Mouse (Mus musculus) cerebellum, postnatal 25 days (tissue): ENCODE results near the gene Cacna1d.
A peak's percentile ranks its signal among the peaks of the same experiment; 100 is the strongest.

ENCODE experiments used
- DNase-seq, 2 experiments: peaks; one replicate each; pipeline ENCODE4 v3.0.0; 2021; ENCODE audit warnings: mixed read lengths in 2 of 2

Cacna1d gene

DNA sequence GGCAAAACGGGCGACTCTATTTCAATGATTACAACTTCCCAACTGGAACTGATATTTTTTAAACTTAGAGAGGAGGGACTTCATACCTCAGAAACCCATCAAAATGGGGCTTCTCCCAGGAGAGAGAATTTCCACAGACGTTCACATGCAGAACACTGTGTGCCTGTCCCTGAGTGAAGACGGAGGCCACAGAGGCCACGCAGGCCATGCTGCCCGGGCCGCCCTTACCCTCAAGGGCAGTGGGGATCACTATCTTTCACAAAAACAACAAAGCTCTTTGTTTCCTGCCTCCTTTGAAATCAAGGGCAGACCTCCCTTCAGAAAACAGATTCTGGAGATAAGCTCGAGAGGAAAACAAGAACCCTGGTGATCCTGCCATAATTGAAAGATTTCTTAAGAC lies 164.2 kb downstream of the Cacna1d start:
- DNase-seq: no peak

DNA sequence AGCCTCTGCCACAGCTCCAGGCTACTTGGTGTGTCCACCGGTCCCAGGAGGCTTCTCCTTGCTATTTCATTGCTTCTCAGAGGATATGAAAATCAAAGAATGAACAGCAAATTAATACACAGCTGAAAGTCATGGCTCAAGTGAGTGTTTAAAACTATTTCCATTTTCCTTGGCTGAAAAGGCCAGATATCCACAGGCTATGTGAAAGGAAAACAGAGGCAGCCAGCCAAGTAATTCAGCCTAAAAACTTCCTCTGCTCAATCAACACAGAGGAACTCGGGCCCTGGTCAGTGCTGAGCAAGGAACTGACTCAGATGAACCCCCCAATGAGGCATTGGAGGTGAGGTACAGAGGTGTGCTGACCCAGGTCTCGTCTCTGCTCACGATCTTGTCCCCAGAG lies 165.0 kb downstream of the Cacna1d start:
- DNase-seq: no peak

DNA sequence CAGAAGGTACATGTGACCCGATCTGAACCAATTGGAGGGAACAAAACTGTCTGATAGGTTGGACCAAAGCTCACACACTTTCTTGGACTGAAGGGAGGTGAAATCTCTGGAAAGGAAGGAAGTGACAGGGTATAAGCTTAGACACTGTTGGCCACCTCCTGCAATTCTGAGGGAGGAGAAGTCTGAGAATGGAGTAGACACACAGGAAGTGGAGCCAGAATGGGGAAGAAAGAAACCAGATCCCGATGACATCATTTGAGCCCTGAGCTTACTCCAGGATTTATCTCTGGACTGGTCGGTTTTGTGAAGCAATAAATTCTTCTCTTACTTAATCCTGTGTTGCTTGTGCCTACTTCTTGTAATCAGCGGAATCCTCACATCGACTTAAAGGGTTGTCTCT lies 166.3 kb downstream of the Cacna1d start:
- no peak for DNase-seq

DNA sequence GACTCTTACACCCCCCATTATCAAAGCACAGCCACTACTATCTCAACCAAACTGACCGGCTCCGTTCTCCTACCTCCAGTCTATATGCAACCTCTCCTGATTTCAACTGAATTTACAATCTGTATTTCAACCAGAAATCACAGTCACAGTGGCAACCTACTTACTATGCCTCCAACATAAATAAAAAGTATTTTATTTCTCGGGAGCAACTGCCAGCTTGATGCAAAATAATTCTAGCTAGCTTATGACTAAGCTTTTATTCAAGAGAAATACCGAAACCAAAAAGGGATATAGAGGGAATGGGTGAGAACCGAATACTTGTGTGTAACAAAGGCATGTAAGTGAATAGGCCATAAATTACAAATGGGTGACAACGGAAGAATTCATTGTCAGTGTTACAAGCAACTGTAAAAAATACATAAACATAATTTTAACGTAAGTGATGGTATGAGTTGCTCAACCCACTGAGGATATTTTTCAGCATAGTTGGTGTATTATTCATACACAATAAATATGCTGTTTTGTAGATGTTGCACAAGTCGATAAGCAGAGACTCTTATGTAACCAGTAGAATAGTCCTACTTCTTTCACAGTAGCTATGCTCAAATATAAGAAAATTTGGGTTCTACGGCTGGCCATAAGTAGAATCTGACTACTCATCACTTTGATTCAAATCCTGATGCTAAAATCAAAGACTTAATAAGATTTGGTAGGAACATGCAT lies 172.4 kb downstream of the Cacna1d start:
- DNase-seq: no peak

DNA sequence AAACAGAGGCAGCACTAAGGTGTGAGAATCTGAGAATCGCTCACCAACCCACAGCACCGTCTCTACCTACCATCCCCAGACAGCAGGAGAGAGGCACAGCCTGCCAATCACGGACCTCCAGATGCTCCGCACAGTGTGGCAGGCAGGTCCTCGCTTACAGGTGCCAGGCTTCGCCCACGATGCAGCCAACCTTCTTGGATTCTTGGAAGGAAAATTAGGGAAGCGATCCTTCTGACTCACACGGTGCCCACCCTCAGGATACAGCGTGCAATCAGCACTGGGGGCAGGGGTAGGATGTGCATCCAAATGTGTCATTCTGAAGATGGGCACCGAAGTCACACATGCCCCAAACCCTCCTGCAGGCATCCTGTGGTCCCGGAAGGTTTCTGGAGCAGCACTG lies 173.0 kb downstream of the Cacna1d start:
- DNase-seq: peak; percentile 78 to 80

DNA sequence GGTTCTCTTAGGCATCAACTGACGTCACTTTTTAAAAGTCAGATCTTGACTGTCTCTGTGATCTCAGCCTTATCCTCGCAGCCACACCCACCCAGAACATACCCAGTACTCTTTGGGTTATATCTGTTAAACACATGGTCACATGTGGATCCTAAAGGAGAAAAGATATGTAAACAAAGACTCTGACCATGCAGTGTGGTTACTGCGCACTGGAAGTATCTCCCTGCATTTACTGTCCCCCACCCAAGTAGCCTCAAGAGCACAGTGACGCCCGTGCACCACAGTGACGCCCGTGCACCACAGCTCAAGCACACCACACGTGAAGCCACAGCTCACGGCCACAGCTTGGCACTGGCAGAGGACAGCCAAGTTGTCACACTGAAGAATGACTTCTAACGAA lies 173.6 kb downstream of the Cacna1d start:
- no peak for DNase-seq

DNA sequence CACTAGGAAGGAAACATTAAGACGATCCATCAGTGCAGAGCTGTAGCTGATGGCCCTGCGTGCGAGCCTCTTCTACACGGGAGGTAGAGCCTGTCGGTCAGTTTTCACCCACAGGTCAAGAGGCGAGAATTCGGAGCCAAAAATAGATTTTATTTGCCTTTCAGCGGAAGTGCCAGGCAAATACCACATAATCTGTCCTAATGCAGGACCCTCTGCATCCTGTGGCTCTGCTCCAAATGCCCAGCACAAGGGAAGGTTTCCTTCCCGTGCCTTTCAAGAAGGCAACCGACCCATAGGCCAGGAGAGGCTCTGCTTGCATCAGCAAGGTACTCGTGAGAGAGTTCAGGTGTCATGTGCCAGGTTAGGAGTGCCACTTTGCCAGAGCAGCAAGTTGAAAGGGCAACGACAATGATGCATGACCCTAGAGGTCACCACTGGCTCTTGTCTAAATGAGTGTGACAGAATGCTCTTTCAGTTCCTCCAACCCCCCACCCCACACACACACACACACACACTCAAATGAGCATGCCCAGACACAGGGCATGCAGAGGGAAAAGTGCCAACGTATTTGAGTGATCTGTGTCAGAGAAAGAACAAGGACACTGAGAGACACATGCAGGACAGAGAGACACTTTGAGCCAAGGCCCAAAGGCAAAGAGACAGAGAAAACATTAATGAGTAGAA lies 179.9 kb downstream of the Cacna1d start:
- DNase-seq: no peak

DNA sequence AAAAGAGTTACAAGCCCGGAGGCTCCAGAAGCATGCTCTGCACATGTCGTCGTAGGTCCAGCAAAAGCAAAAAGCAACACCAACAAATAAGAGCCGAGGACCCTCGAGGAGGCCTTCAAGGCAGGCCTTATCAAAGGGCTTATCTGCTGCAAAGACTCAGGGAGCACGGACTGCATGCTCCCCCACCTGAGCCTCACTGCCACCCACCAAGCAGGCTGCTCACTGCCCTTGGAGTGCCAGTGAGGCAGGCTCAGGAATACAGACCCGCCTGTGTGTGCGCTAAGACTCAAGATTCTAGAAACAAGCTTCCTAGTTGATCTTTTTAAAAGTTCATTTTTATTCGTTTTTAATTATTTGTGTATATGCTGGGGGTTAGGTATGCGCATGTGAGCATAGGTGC lies 181.0 kb downstream of the Cacna1d start:
- DNase-seq: no peak

DNA sequence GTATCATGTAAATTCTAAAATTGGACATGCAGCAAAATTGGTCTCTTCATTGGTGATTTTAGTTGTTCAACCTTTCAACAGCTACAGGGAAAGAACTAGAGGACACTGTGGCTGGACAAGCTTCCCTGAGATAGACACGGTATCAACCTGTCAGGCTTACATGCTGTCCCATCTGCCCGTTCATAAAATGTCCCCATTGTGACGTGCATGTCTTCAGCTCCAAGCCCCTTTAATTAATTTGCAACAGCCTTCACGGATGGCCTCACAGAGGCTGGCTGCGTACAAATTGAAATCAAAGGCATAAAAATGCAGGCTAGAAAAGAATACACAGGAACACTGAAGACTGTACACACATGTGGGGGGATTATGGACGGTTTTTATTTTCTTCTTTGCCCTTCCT lies 185.0 kb downstream of the Cacna1d start:
- DNase-seq: no peak

DNA sequence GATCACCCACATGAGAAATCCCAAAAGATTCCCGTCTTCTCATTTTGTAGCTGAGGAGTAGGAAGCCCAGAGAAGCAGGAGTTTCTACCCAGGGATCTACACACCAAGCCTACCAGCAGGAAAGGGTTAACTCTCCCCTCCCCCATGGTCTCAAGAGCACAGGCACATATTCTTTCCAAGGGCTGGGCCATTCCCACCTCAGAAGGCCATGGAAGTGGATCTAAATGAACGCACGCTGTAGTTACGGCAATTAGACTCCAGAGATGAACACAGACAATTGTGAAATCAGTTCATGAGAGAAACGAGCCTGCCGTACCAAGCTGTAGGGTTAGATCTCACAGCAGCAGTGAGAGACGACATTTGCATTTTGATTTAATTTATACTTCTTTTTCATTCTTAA lies 191.3 kb downstream of the Cacna1d start:
- DNase-seq: no peak

DNA sequence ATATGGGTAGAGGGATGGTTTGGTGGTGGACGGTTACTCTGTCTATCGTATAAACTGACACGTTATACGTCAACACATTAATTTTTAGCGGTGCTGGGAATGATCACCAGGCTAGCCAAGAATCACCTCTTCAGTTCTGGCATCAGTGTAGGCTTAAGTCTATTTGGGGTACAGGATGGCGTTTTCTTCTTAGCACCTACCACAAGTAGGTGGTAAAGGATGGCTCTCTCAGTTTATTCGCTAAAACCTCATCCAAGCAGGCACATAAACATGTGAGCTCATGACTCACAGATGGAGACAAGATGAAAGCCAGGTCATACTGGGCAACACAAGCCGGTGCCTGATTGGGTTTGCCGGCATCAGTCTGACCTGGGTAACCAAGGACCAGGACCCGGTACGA lies 193.8 kb downstream of the Cacna1d start:
- peak in 1 of 2 experiments; percentile 44 for DNase-seq

DNA sequence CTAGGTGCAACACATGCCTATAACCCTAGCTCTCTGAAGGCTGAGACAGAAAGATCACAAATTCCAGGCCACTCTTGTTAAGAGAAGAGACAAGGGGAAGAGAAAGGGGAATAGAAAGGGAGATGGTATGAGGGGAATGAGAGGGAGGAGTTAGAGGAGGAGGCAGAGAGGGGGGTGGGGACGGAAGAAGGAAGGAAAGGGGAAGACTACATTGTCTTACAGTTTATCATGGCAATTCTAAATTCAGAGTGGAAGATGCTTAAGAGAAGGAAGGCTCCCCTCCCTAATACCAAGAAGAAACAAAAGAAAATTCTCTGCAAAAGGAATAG lies 199.2 kb downstream of the Cacna1d start:
- DNase-seq: no peak

DNA sequence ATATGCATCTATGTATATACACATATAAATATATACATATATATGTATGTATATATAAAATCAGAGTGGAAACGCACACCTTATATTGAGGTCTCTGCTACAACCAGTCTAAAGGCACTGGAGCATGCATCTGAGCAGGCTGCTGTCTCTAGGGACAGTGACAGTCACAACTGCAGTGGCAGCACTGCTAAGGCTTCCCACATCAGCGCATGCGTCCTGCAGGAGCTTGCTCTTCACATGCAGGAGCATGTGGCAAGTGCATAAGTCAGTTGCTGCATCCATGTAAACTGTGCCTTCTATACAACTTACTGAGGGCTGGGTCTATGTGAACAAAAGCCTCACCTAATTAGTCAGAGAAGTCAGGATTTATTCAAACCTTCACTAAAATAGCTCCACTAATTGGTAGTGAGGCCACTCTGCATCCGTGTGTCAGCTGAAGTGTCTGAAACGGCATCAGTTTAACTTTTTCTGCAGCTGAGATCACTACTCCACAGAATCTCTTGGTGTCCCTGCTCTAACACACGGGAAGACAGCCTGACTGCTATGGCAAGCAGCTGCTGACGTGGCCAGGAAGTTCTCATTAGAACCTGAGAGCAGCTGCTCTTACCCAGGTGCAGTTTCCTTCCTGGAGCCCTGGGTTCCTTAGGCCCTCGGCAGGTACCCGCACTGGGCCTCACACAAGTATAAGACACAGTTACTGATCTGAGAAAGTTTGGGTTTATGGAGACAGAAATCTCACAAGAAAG lies 199.7 kb downstream of the Cacna1d start:
- DNase-seq: no peak

DNA sequence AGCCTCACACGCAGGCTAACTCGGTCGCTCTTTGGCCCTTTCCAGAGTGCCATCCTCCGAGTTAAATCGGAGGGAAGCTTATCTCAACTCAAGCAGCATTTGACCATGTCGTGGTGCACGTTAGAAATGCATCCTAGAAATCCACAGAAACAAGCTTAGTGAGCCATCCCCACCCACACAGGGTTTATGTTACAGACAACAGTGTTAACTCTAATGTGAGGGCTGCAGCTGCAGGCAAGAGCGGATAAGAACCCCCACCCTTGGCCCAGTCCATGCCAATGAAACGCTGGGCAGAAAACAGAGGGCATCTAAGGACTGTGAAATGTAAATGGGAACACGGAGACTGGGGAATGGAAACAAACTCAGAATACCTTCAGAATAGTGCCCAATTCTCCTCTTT lies 206.8 kb downstream of the Cacna1d start:
- peak in 1 of 2 experiments; percentile 36 for DNase-seq

DNA sequence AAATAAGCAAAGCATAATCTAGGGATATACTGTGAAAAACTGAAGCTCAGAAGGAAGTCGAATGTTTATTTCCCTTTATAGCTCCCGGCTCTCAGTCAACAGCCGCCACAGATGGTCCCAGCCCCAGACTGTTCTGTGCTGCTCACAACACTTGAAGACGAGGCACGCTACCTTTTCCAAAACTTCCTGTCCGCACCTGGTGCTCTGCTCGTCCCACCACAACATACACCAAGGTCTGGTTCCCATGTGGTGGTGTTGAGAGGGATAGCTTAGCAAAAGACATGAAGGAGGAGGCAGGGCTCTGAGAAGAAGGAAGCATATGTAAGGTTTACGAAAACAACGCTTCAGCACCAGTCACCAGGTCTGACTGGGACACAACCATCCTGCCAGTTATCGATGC lies 207.2 kb downstream of the Cacna1d start:
- peak; percentile 49 to 53 for DNase-seq

DNA sequence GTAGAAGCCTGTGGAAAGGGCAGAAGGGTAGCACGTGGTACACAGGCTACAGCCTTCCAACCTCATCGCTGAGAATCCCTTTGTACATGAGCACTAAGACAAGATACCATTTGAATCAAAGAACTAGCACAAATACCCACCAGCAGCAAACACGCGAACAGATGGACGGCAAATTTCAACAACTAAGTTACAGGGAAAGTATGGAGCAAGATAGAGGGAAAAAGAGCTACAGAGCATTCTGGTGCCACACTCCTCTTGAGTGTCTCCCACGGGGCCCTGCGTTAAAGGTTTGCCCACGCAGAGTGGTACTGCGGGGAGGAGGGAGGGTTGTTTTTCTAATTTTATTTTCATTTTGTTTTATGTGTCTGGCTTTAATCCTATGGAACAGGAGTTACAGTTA lies 215.7 kb downstream of the Cacna1d start:
- DNase-seq: no peak

DNA sequence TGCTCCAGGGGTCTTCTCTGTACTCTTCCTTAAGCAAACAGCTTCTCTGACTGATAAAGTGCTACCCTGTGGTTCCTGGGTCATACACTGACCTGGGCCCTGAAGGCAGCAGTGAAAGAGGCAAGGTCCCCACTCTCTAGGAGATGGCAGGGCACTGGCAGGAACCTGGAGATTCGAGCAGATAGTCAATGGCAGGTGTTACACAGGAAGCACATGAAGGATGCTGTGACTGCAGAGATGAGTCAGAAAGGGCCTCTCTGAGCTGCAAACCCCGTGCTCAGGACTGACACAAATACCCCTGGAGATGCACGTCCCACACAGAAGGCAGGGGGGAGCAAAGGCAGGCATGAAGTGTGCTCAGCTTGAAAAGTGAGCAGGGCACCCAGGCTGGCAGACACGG lies 218.3 kb downstream of the Cacna1d start:
- no peak for DNase-seq

DNA sequence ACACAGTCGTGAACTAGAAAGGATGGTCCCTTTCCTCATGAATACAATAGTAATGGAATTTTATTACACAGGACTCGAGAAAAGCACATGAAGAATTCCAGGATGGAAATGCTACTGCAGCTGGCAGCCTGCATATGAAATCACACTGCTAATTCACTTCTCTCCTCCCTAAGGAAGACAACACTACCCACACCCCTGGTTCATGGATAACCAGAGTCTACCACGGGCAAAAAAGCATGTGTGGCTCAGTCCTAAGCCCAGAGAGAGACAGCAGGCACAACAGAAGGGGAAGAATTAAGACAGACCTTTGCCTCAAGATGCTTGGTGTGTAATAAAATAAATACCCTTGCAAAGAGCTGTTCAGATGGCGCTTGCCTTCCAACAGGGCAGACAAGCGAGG lies 218.7 kb downstream of the Cacna1d start:
- no peak for DNase-seq

DNA sequence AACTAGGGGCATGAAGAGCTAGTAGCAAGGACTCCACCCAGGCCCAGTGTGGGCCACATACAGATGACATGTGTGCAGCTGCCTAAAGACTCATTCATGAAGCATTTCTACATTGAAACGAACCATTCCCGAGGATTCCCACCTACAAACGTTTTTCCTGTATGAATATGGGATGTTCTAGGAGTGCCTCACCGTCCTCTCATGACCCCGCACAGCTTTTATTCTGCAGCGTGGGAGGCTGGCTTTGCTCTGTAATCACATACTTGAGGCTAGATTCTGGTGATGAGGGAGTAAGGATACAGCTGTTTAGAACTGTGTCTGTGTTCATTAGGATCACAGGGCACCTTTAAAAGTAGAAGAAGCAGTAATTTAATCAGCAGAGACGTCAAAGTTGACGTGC lies 219.4 kb downstream of the Cacna1d start:
- DNase-seq: no peak

DNA sequence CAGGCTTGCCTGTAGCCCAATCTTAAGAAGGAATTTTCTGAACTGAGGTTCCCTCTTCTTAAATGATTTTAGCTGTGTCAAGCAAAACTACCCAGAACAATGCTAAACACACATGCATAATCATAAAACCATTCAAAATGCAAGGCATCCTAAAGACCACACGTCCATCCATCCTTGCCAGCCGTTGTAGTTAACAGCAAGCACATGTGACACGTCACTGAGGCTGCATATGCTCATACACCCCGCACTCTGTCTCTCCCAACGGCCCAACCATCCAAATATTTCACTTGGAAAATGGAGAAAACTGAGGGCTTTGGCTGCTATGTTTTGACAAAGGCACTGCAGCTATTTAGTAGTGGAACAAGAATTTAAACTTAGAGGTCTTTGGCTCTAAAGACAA lies 220.9 kb downstream of the Cacna1d start:
- no peak for DNase-seq

DNA sequence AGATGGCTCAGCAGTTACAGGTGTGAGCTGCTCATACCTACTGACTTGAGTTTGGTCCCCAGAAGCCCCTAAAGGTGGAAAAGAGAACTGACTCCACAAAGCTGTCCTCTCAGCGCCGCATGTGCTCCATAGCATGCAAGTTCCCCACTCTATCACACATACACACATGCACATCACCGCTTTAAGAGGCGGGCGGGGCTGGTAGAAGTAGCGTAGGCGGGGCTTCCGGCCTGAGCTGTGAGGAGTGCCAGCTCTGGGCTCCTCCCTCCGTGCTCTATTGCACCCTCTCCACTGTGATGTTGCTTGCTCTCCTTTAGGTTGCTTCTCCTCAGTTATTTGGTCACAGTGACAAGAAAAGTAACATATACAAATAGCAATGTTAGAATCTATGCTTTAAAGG lies 225.5 kb downstream of the Cacna1d start:
- no peak for DNase-seq

DNA sequence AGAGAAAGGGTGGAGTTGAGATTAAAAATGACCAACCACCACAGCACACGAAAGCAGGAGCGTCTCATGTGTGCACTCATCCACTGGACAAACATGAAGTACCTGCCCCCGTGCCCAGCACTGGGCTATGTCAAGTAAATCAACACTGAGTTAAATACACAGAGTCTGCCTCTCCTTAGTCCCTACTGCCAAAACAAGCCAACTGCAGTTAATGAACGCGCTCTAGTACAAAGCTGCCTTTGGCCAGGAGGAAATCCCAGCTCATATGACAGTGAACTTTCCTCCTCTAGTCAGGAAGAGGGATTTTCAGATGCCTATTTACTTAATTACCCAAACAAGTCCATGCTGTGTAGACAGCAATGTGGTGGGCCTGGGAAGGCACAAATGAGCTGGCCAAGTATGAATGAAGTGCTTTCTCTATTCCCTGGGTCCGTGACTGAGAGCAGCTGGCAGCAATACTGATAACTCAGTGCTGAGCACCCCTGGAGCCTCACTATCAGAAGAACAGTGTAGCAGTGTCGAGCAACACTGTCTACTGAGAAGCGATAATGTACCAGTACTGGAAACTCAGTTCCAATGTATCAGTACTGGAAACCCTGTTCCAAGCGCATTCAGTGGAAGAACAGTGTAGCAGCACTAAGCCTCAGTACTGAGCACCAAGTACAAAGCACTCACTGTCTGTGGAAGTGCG lies 229.5 kb downstream of the Cacna1d start:
- DNase-seq: no peak

DNA sequence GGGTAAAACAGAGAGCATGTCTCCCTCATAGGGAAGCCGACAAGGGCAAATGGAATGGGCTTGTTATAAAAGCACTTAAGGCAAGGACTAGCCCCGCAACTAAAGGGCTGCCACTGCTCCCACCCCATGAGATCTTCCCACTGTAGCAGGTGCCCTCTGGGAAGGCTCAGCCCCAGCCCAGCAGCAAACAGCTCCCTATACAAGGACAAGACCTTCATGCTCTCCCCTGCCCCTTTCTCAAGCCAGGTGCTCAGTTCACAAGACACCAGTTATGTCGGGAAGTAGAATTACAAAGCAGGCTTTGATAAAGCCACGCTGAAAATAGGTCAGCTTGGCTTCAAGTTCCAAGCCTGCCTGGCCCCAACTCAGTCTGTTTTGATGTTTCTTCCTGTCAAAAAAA lies 233.6 kb downstream of the Cacna1d start:
- DNase-seq: no peak

DNA sequence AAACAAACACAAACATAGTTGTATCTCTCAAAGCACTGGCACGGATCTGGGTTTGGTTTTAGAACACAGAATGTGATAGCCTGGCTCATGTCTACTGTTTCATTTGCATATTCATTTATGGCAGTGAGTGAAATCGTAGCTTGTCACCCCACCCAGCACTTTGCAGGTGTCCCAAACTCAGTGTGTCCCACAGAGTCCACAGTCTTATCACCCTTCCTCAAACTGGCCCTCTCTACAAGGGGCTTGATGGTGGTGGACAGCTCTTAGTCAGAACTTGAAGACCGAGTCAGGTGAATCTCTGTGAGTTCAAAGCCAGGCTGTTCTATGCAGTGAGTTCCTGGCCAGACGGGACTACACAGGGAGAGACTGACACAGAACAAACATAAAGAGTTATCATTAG lies 234.8 kb downstream of the Cacna1d start:
- peak in 1 of 2 experiments; percentile 1 for DNase-seq
